Mouse (Mus musculus) midbrain, embryonic 16.5 days (tissue): ENCODE results near the gene Orai3. TPM values are rescaled to one million over a fixed set of nuclear protein-coding genes. Genes with fewer than 3 reads are reported as not detected.

ENCODE experiments used
- ATAC-seq: fragments of 200-750 bp; cut with Nextera tagmentation; 2 replicates; pipeline ENCODE4 v1.8.0; 2017; ENCODE audit warnings: moderate TSS enrichment
- H3K27ac ChIP-seq: fragments of 300-500 bp; sonication (generic); 2 replicates; pipeline ENCODE4 v1.5.1; 2014; ENCODE audit warnings: mild to moderate bottlenecking, low read length, mixed read lengths
- H3K27me3 ChIP-seq: fragments of 300-500 bp; sonication (generic); 2 replicates; pipeline ENCODE4 v1.6.1; 2014; ENCODE audit warnings: low read depth, low read length, mixed read lengths; ENCODE audit not compliant: control insufficient read depth, insufficient read depth
- H3K36me3 ChIP-seq: fragments of 300-500 bp; sonication (generic); 2 replicates; pipeline ENCODE4 v1.6.1; 2014; ENCODE audit warnings: mild to moderate bottlenecking, low read length, moderate library complexity, mixed read lengths; ENCODE audit not compliant: control insufficient read depth, insufficient read depth
- H3K4me1 ChIP-seq: fragments of 300-500 bp; sonication (generic); 2 replicates; pipeline ENCODE4 v1.6.1; 2014; ENCODE audit warnings: mild to moderate bottlenecking, low read length, mixed read lengths; ENCODE audit not compliant: control insufficient read depth, insufficient read depth
- H3K4me2 ChIP-seq: fragments of 300-500 bp; sonication (generic); 2 replicates; pipeline ENCODE4 v1.6.1; 2014; ENCODE audit warnings: mild to moderate bottlenecking, low read length, mixed read lengths
- H3K4me3 ChIP-seq: fragments of 300-500 bp; sonication (generic); 2 replicates; pipeline ENCODE4 v1.5.1; 2014; ENCODE audit warnings: low read depth, mild to moderate bottlenecking, low read length, moderate library complexity, mixed read lengths
- H3K9ac ChIP-seq: fragments of 300-500 bp; sonication (generic); 2 replicates; pipeline ENCODE4 v1.6.1; 2014; ENCODE audit warnings: low read depth, low read length, mixed read lengths
- H3K9me3 ChIP-seq: fragments of 300-500 bp; sonication (generic); replicated peaks from 2 replicates; pipeline ENCODE4 v1.6.1; 2014; ENCODE audit warnings: mild to moderate bottlenecking, low read length, mixed read lengths; ENCODE audit not compliant: control insufficient read depth, poor library complexity, severe bottlenecking
- WGBS: fragments of 180-500 bp; shearing (Covaris S2); extraction: QIAGEN DNeasy Blood & Tissue Kit; methylation state at CpG from one replicate; pipeline ENCODE4 v1.1.7; 2014; 5-methylcytosine and 5-hydroxymethylcytosine counted together
- polyA plus RNA-seq: library from polyadenylated mRNA; unstranded; fragments of >200 nt; fragmentation: Nextera tagmentation; extraction: Ambion mirVana; gene quantifications from 2 replicates; pipeline ENCODE4 v1.2.1, GENCODE M21; 2015

The Orai3 gene
- polyA plus RNA-seq, 1 experiment from 2014 or later = 8.8 TPM

GRCm38 (mm10) chr7:127824176-127824871, 54.7 kb downstream of the Orai3 start, which contains the start of the genes Stx4a and Stx1b:
Gene Stx4a (plus strand): TSS chr7:127824294.
Gene Stx1b (minus strand): TSS chr7:127824549.
- peak; percentile 91 for ATAC-seq
- Histone ChIP-seq H3K9ac (peak within 1 kb of the TSS; percentile 98), H3K27me3 (no peaks in the 10 kb centered on the region), H3K4me2 (peak within 1 kb of the TSS; percentile 89), H3K27ac (peak within 1 kb of the TSS; percentile 91), H3K36me3 (no peaks in the 10 kb centered on the region), H3K4me3 (peak within 1 kb of the TSS; percentile 85), H3K9me3 (no peaks in the 10 kb centered on the region), H3K4me1 (peaks cover 26% of the 10 kb centered on the region)
- 3% methylated on average over 32 of the region's 38 CpGs for WGBS

Other genes with a start within 250 kb of the Orai3 start
- gene Tmem265, start 208.4 kb upstream of the Orai3 start, polyA plus RNA-seq = 8.5 and 9.4 TPM in 2 replicates
- gene Phkg2, start 196.5 kb upstream of the Orai3 start, polyA plus RNA-seq = 59.4 and 62.5 TPM in 2 replicates
- 10.2 and 11.9 TPM in 2 replicates for gene Ccdc189, start 181.2 kb upstream of the Orai3 start, polyA plus RNA-seq
- 50.3 and 56.7 TPM in 2 replicates for gene Rnf40, start 181.0 kb upstream of the Orai3 start, polyA plus RNA-seq
- 18.3 and 22.4 TPM in 2 replicates for gene Zfp629, start 154.0 kb upstream of the Orai3 start, polyA plus RNA-seq
- 41.7 and 43.2 TPM in 2 replicates for gene Bcl7c, start 60.9 kb upstream of the Orai3 start, polyA plus RNA-seq
- 3.2 and 3.3 TPM in 2 replicates for gene Ctf1, start 57.1 kb upstream of the Orai3 start, polyA plus RNA-seq
- gene Ctf2, start 37.6 kb upstream of the Orai3 start, polyA plus RNA-seq = 0.10 TPM in 1 of 2 replicates, not detected in the other
- 7.4 and 8.0 TPM in 2 replicates for gene Fbxl19, start 25.3 kb upstream of the Orai3 start, polyA plus RNA-seq
- 12.8 and 18.0 TPM in 2 replicates for gene Setd1a, start 6.9 kb downstream of the Orai3 start, polyA plus RNA-seq
- not detected in 2 replicates for gene Gm49388, start 15.8 kb downstream of the Orai3 start, polyA plus RNA-seq
- gene Hsd3b7, start 30.8 kb downstream of the Orai3 start, polyA plus RNA-seq = 8.4 and 10.3 TPM in 2 replicates
- gene Stx4a, start 54.5 kb downstream of the Orai3 start, polyA plus RNA-seq = 18.3 and 19.7 TPM in 2 replicates
- gene Stx1b, start 54.7 kb downstream of the Orai3 start, polyA plus RNA-seq = 66.5 and 82.2 TPM in 2 replicates
- gene Zfp646, start 106.4 kb downstream of the Orai3 start, polyA plus RNA-seq = 8.3 and 10.6 TPM in 2 replicates
- 37.8 and 38.8 TPM in 2 replicates for gene Zfp668, start 107.0 kb downstream of the Orai3 start, polyA plus RNA-seq
- gene Prss53, start 121.2 kb downstream of the Orai3 start, polyA plus RNA-seq = 1.1 and 1.2 TPM in 2 replicates
- not detected in 2 replicates for gene Gm21974, start 125.6 kb downstream of the Orai3 start, polyA plus RNA-seq
- 55.1 and 59.5 TPM in 2 replicates for gene Vkorc1, start 125.8 kb downstream of the Orai3 start, polyA plus RNA-seq
- gene Bckdk, start 134.3 kb downstream of the Orai3 start, polyA plus RNA-seq = 61.3 and 67.1 TPM in 2 replicates
- 46.9 and 48.3 TPM in 2 replicates for gene Kat8, start 142.7 kb downstream of the Orai3 start, polyA plus RNA-seq
- gene Prss8, start 160.3 kb downstream of the Orai3 start, polyA plus RNA-seq = 0.20 and 0.27 TPM in 2 replicates
- 12.2 and 13.4 TPM in 2 replicates for gene Prss36, start 176.9 kb downstream of the Orai3 start, polyA plus RNA-seq
- gene Fus, start 197.6 kb downstream of the Orai3 start, polyA plus RNA-seq = 283 and 325 TPM in 2 replicates
- gene Pycard, start 224.1 kb downstream of the Orai3 start, polyA plus RNA-seq = 2.3 and 6.9 TPM in 2 replicates
- gene Trim72, start 234.1 kb downstream of the Orai3 start, polyA plus RNA-seq = not detected in 2 replicates